Mouse (Mus musculus) liver, embryonic 14.5 days (tissue): ENCODE measurements around the gene Flt3l. TPM values are rescaled to one million over a fixed set of nuclear protein-coding genes. Genes with fewer than 3 reads are reported as not detected.

Experiments used
- ATAC-seq: fragments of 200-750 bp; cut with Nextera tagmentation; 2 replicates; pipeline ENCODE4 v1.8.0; 2017; ENCODE audit warnings: moderate number of reproducible peaks, mild to moderate bottlenecking, moderate library complexity; ENCODE audit not compliant: insufficient read depth
- DNase-seq, 3 experiments: peaks; one replicate each; pipeline ENCODE4 v3.0.0-alpha.2; 2012 to 2013; ENCODE audit warnings: low read depth in 3 of 3, low spot score in 3 of 3
- H3K27ac ChIP-seq: fragments of 300-500 bp; sonication (generic); 2 replicates; pipeline ENCODE4 v1.5.1; 2014; ENCODE audit warnings: moderate library complexity, mild to moderate bottlenecking, control low read depth, inconsistent platforms
- H3K27me3 ChIP-seq: fragments of 300-500 bp; sonication (generic); 2 replicates; pipeline ENCODE4 v1.6.1; 2014; ENCODE audit warnings: mild to moderate bottlenecking, low read length, moderate library complexity; ENCODE audit not compliant: control insufficient read depth, insufficient read depth
- H3K36me3 ChIP-seq: fragments of 300-500 bp; sonication (generic); replicated peaks from 2 replicates; pipeline ENCODE4 v1.6.1; 2014; ENCODE audit warnings: low read depth; ENCODE audit not compliant: control insufficient read depth, insufficient read depth
- H3K4me1 ChIP-seq, 2 experiments: fragments of 200-500 bp in 1 of 2; fragments of 300-500 bp in 1 of 2; sonication (generic) in 1 of 2; replicated peaks; 2 replicates each; pipeline ENCODE4 v1.6.1; 2012 to 2014; ENCODE audit warnings: antibody characterized with exemption in 1 of 2, inconsistent platforms in 1 of 2, low read length in 1 of 2; ENCODE audit not compliant: control insufficient read depth in 2 of 2, insufficient read depth in 2 of 2
- H3K4me2 ChIP-seq: fragments of 300-500 bp; sonication (generic); 2 replicates; pipeline ENCODE4 v1.6.1; 2014; ENCODE audit warnings: low read depth, mild to moderate bottlenecking, control low read depth, moderate library complexity
- H3K4me3 ChIP-seq, 2 experiments: fragments of 200-500 bp in 1 of 2; fragments of 300-500 bp in 1 of 2; sonication (generic) in 1 of 2; 2 replicates each; pipeline ENCODE4 v1.5.1; 2012 to 2014; ENCODE audit warnings: low read depth in 2 of 2, low read length in 2 of 2, mild to moderate bottlenecking in 2 of 2, control low read depth in 1 of 2, inconsistent platforms in 1 of 2, moderate library complexity in 1 of 2; ENCODE audit not compliant: insufficient read depth in 1 of 2
- H3K9ac ChIP-seq: fragments of 300-500 bp; sonication (generic); replicated peaks from 2 replicates; pipeline ENCODE4 v1.6.1; 2014; ENCODE audit warnings: mild to moderate bottlenecking, control low read depth, moderate library complexity
- H3K9me3 ChIP-seq: fragments of 300-500 bp; sonication (generic); 2 replicates; pipeline ENCODE4 v1.6.1; 2016; ENCODE audit warnings: low read length, mixed read lengths; ENCODE audit not compliant: control insufficient read depth
- CTCF ChIP-seq: IDR thresholded peaks from 2 replicates; pipeline ENCODE4 v1.5.1; 2016; ENCODE audit warnings: antibody characterized with exemption, low read depth, control low read depth
- EP300 ChIP-seq: IDR thresholded peaks from 2 replicates; pipeline ENCODE4 v1.6.1; 2016; ENCODE audit warnings: antibody characterized with exemption, low read depth
- WGBS: fragments of 180-500 bp; shearing (Covaris S2); extraction: QIAGEN DNeasy Blood & Tissue Kit; methylation state at CpG from one replicate; pipeline ENCODE4 v1.1.7; 2014; ENCODE audit not compliant: insufficient replicate concordance; 5-methylcytosine and 5-hydroxymethylcytosine counted together
- polyA plus RNA-seq, 2 experiments: library from polyadenylated mRNA; depleted of rRNA in 1 of 2; stranded (reverse) in 1 of 2; unstranded in 1 of 2; fragments of >200 nt; fragmentation: Nextera tagmentation in 1 of 2; extraction: Ambion mirVana in 1 of 2; gene quantifications; 2 replicates each; pipeline versions ENCODE4 v1.2.1 to v1.2.3; 2012 to 2014

Flt3l gene
- polyA plus RNA-seq, 2 experiments, result 3.9 to 12.1 TPM

GRCm38 (mm10) chr7:45161612-45162473 is 25.6 kb upstream of the Flt3l start:
- 4% methylated on average over 35 of the region's 35 CpGs for WGBS
- DNase-seq (peak in 2 of 3 experiments; percentile 52 to 59), ATAC-seq (peak; percentile 79)
- Histone ChIP-seq H3K27me3 (peaks cover 46% of the 10 kb centered on the region), H3K27ac (no peak overlapping the region), H3K36me3 (no peaks in the 10 kb centered on the region), H3K9ac (no peak overlapping the region), H3K4me3 (peak overlapping the region; percentile 39), H3K4me1 (peaks cover 2 to 3% of the 10 kb centered on the region in 2 experiments; a peak in 1 of 4 replicates), H3K9me3 (no peaks in the 10 kb centered on the region), H3K4me2 (peak overlapping the region; percentile 67)
- TF ChIP-seq EP300, result no peak
- peak; percentile 93 for TF ChIP-seq CTCF

- Histone ChIP-seq H3K27me3 (peaks cover 36% of the 10 kb centered on the region), H3K36me3 (no peaks in the 10 kb centered on the region), H3K9ac (no peak overlapping the region), H3K9me3 (no peaks in the 10 kb centered on the region), H3K4me2 (no peak overlapping the region), H3K27ac (no peak overlapping the region), H3K4me1 (peaks cover 2 to 3% of the 10 kb centered on the region in 2 experiments; a peak in 1 of 4 replicates), H3K4me3 (no peak overlapping the region)
- DNase-seq, result no peak
- 71% methylated on average over 3 of the region's 3 CpGs for WGBS
- no peak for TF ChIP-seq CTCF
- TF ChIP-seq EP300, result no peak
- ATAC-seq, result no peak
Measured at GRCm38 (mm10) chr7:45160866-45161265, 24.6 kb upstream of the Flt3l start.

GRCm38 (mm10) chr7:45160316-45160800 is 24.1 kb upstream of the Flt3l start:
- no peak for ATAC-seq
- Histone ChIP-seq H3K9ac (no peak overlapping the region), H3K4me3 (no peak overlapping the region), H3K4me1 (peaks cover 2 to 3% of the 10 kb centered on the region in 2 experiments; a peak in 1 of 4 replicates), H3K4me2 (no peak overlapping the region), H3K9me3 (no peaks in the 10 kb centered on the region), H3K27me3 (peaks cover 31% of the 10 kb centered on the region), H3K36me3 (no peaks in the 10 kb centered on the region), H3K27ac (no peak overlapping the region)
- TF ChIP-seq EP300, result no peak
- TF ChIP-seq CTCF, result no peak
- no peak for DNase-seq
- 70% methylated on average over 6 of the region's 6 CpGs for WGBS

GRCm38 (mm10) chr7:45158991-45159390 is 22.8 kb upstream of the Flt3l start:
- DNase-seq (no peak), ATAC-seq (no peak)
- H3K27me3 ChIP-seq, result peaks cover 17% of the 10 kb centered on the region
- H3K4me3 ChIP-seq, result no peak overlapping the region
- TF ChIP-seq EP300, result no peak
- TF ChIP-seq CTCF, result no peak
- WGBS, result 85% methylated on average over 6 of the region's 6 CpGs
- H3K27ac ChIP-seq, result no peak overlapping the region
- H3K4me2 ChIP-seq, result no peak overlapping the region
- H3K4me1 ChIP-seq, result peaks cover 3 to 5% of the 10 kb centered on the region in 2 experiments; a peak in 2 of 4 replicates
- no peaks in the 10 kb centered on the region for H3K36me3 ChIP-seq
- no peak overlapping the region for H3K9ac ChIP-seq
- no peaks in the 10 kb centered on the region for H3K9me3 ChIP-seq

GRCm38 (mm10) chr7:45157459-45157858 is 21.2 kb upstream of the Flt3l start:
- DNase-seq (no peak), ATAC-seq (no peak)
- H3K36me3 ChIP-seq, result no peaks in the 10 kb centered on the region
- peaks cover 6 to 12% of the 10 kb centered on the region in 2 experiments; a peak in 3 of 4 replicates for H3K4me1 ChIP-seq
- peaks cover 2% of the 10 kb centered on the region for H3K27me3 ChIP-seq
- WGBS, result 79% methylated on average over 14 of the region's 14 CpGs
- no peak overlapping the region for H3K4me3 ChIP-seq
- no peak overlapping the region for H3K4me2 ChIP-seq
- H3K9ac ChIP-seq, result no peak overlapping the region
- H3K27ac ChIP-seq, result no peak overlapping the region
- no peak for TF ChIP-seq CTCF
- TF ChIP-seq EP300, result no peak
- H3K9me3 ChIP-seq, result no peaks in the 10 kb centered on the region
